In the genomic region with DNA sequence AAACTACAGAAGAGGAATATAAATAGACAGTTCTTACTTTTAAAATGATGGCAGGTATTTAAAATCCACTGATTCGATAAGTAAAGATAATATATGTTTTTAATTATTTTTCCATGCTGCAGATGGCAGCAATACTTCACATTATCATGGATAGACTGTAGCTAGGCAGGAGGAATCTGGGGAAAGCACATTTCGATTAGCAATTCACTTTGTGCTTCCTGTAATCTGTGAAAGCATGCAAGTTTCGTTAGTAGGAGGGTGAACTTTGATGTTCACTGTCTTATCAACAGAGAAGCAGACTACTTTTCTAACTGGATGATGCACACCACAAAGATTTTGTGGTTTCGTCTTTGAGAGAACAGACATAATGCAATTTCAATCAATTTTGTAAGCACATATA, we compare ENCODE assay signal across 14 mouse cellular contexts. TPM values are rescaled to one million over a fixed set of nuclear protein-coding genes. Genes with fewer than 3 reads are reported as not detected.
DNase-seq lines count a peak whose midpoint lies in the region; TF ChIP-seq lines count a peak whose summit lies in the region.
"Had no signal": no experiment of that assay in that cellular context is flagged by ENCODE, and none has a peak within 500 bp of the region (broad histone marks: within the 10 kb centered on the region; RNA-seq: fewer than 3 reads in every experiment).

No protein-coding gene starts in this region.

- peak in 1 of 2 experiments; percentile 10 for DNase-seq in layer of hippocampus, adult 2 months (ENCODE audit: low spot score in 2 of 2)
- DNase-seq in layer of hippocampus, postnatal 10 days (ENCODE audit: low spot score in 2 of 2) = no peak
- DNase-seq in 416B (ENCODE audit: low read depth) = peak; percentile 88
- peak; percentile 47 for DNase-seq in CD4-positive, CD25-positive, alpha-beta regulatory T cell, adult 2 months (ENCODE audit: low read depth, low spot score)
- DNase-seq in induced T-regulatory cell, adult 2 months (ENCODE audit: low read depth) = peak; percentile 37
- no peak for DNase-seq in thymus, postnatal 0 days (ENCODE audit: low spot score)
- no peak for DNase-seq in layer of hippocampus, adult 9-11 months

- TF ChIP-seq CTCF in layer of hippocampus, adult 2 months (conservative IDR thresholded peaks at IDR 0.05) = peak; percentile 71

- H3K4me3 ChIP-seq in layer of hippocampus, adult 2 months = no peak overlapping the region
- H3K4me3 ChIP-seq: embryonic facial prominence, embryonic 12.5 days had no signal

- H3K27ac ChIP-seq in layer of hippocampus, adult 2 months = no peak overlapping the region
- H3K27ac ChIP-seq: embryonic facial prominence, embryonic 12.5 days; macrophage had no signal

RNA-seq across cellular contexts. Expression of gene Plscr5, which starts 24.7 kb away (rescaled TPM):
- not detected for total RNA-seq in layer of hippocampus, adult 2 months (2021)
- under 1 TPM; 0.29 to 0.62 TPM for total RNA-seq in layer of hippocampus, postnatal 10 days (2021)
- 0.18 TPM in 1 of 2 replicates, not detected in the other for polyA plus RNA-seq in thymus, postnatal 0 days (2015; fragmentation: Nextera tagmentation; extraction: Ambion mirVana)
- total RNA-seq: gastrocnemius, adult 8-10 months; heart, postnatal 25 days had no signal
- polyA plus RNA-seq: embryonic facial prominence, embryonic 12.5 days; large intestine, adult 2 months; macrophage; spleen, adult 2 months; urinary bladder, adult 2 months had no signal

RNA-seq across cellular contexts. Expression of gene Plscr1, which starts 32.1 kb away (rescaled TPM):
- total RNA-seq in layer of hippocampus, adult 2 months (2021) = 1 to 10 TPM; 1.4 to 1.7 TPM
- total RNA-seq in layer of hippocampus, postnatal 10 days (2021) = 1 to 10 TPM; 1.7 to 1.8 TPM
- polyA plus RNA-seq in thymus, postnatal 0 days (2015; fragmentation: Nextera tagmentation; extraction: Ambion mirVana) = 22.3 and 23.3 TPM in 2 replicates

RNA-seq across cellular contexts. Expression of gene Plscr2, which starts 57.9 kb away (rescaled TPM):
- 1 to 10 TPM; 2.6 to 3.1 TPM for total RNA-seq in layer of hippocampus, adult 2 months (2021)
- total RNA-seq in layer of hippocampus, postnatal 10 days (2021) = 1 to 10 TPM; 1.1 to 1.2 TPM
- 4.4 and 5.3 TPM in 2 replicates for polyA plus RNA-seq in thymus, postnatal 0 days (2015; fragmentation: Nextera tagmentation; extraction: Ambion mirVana)
- polyA plus RNA-seq: macrophage had no signal

Comparison
In these comparisons a context has a peak if more than half of its experiments do, and no peak if none do; other contexts are left out.
1. DNase-seq: peak in 416B (single experiment), CD4-positive, CD25-positive, alpha-beta regulatory T cell, adult 2 months (single experiment) and induced T-regulatory cell, adult 2 months (single experiment); none in layer of hippocampus, postnatal 10 days (0 of 2), thymus, postnatal 0 days (single experiment) and layer of hippocampus, adult 9-11 months (single experiment).